Mouse (Mus musculus) Muller cell, postnatal 12 days (primary cell): ENCODE results near the gene Drc7.

Experiments
- DNase-seq: peaks from one replicate; pipeline ENCODE4 v3.0.0-alpha.2; 2015; ENCODE audit errors: inconsistent ontology term

Drc7 gene

GRCm38 (mm10) chr8:95054927-95055510, at the start of gene Drc7:
Gene Drc7 (plus strand): TSS chr8:95055103.
- no peak for DNase-seq

GRCm38 (mm10) chr8:95012442-95012919, 42.4 kb upstream of the Drc7 start:
- DNase-seq, result peak; percentile 72

- no peak for DNase-seq
These were observed 39.0 kb upstream of the Drc7 start for GRCm38 (mm10) chr8:95015866-95016265.

GRCm38 (mm10) chr8:95016684-95017083, 38.2 kb upstream of the Drc7 start:
- DNase-seq, result no peak

- no peak for DNase-seq
These were observed 37.5 kb upstream of the Drc7 start, which contains the start of gene Adgrg3 for GRCm38 (mm10) chr8:95017451-95017850. Gene Adgrg3 (plus strand): TSS chr8:95017692.

GRCm38 (mm10) chr8:95017969-95018635, 36.8 kb upstream of the Drc7 start:
- DNase-seq, result no peak

- no peak for DNase-seq
These were observed 34.6 kb upstream of the Drc7 start for GRCm38 (mm10) chr8:95020293-95020777.

GRCm38 (mm10) chr8:95020821-95021220, 34.1 kb upstream of the Drc7 start:
- no peak for DNase-seq

GRCm38 (mm10) chr8:95023201-95023600, 31.7 kb upstream of the Drc7 start:
- DNase-seq, result no peak

GRCm38 (mm10) chr8:95024387-95024786, 30.5 kb upstream of the Drc7 start:
- no peak for DNase-seq

GRCm38 (mm10) chr8:95025421-95025820, 29.5 kb upstream of the Drc7 start:
- no peak for DNase-seq

GRCm38 (mm10) chr8:95028391-95028790, 26.5 kb upstream of the Drc7 start:
- DNase-seq, result peak; percentile 20

GRCm38 (mm10) chr8:95037106-95037925, 17.6 kb upstream of the Drc7 start:
- peak; percentile 23 for DNase-seq

GRCm38 (mm10) chr8:95041883-95042784, 12.8 kb upstream of the Drc7 start:
- no peak for DNase-seq

GRCm38 (mm10) chr8:95044811-95045210, 10.1 kb upstream of the Drc7 start:
- no peak for DNase-seq

- DNase-seq, result no peak
These were observed 7.9 kb upstream of the Drc7 start for GRCm38 (mm10) chr8:95046982-95047381.

- DNase-seq, result no peak
These were observed 6.8 kb upstream of the Drc7 start for GRCm38 (mm10) chr8:95047884-95048680.

GRCm38 (mm10) chr8:95049636-95050035, 5.3 kb upstream of the Drc7 start:
- DNase-seq, result no peak

- no peak for DNase-seq
These were observed 465 bp upstream of the Drc7 start for GRCm38 (mm10) chr8:95054438-95054837.

- no peak for DNase-seq
These were observed 1.5 kb downstream of the Drc7 start for GRCm38 (mm10) chr8:95056414-95056813.
